In genomic region chr8:122880302-122880701, GRCm38 (mm10) we compare ENCODE assay signal across 13 mouse cellular contexts. TPM values are rescaled to one million over a fixed set of nuclear protein-coding genes. Genes with fewer than 3 reads are reported as not detected.
"Had no signal": no experiment of that assay in that cellular context is flagged by ENCODE, and none has a peak within 500 bp of the region (broad histone marks: within the 10 kb centered on the region; RNA-seq: fewer than 3 reads in every experiment).

No protein-coding gene starts in this region.

- DNase-seq: kidney, postnatal 25 days; layer of hippocampus, adult 9-11 months; liver, embryonic 13.5 days; lung, embryonic 14.5 days; retina, postnatal 1 day; right cerebral cortex, postnatal 25 days; thymus, adult 2 months; thymus, postnatal 14 days; thymus, postnatal 4 days had no signal

RNA-seq across cellular contexts. Expression of gene Cdh15, which starts 32.5 kb away (rescaled TPM):
- total RNA-seq: liver, adult 2 months; megakaryocyte, adult 5-6 weeks; monocyte, adult 5-6 weeks; neutrophil, adult 5-6 weeks had no signal
